Mouse (Mus musculus) liver, adult 2 months (tissue): ENCODE data around the gene Cul9. TPM values are rescaled to one million over a fixed set of nuclear protein-coding genes. Genes with fewer than 3 reads are reported as not detected.
A peak's percentile ranks its signal among the peaks of the same experiment; 100 is the strongest.
"Not testable (repeated sequence)": the region's sequence is repeated elsewhere in the genome, so short reads cannot be mapped to it uniquely, and the experiment has no call there.

Source experiments
- DNase-seq: peaks from one replicate; pipeline ENCODE4 v3.0.0-alpha.2; 2011; ENCODE audit warnings: low read depth, low spot score; ENCODE audit errors: extremely low read depth
- H3K27ac ChIP-seq: fragments of 200-500 bp; replicated peaks from 2 replicates; pipeline ENCODE4 v1.5.1; 2012; ENCODE audit warnings: low read depth, mild to moderate bottlenecking, control low read depth, inconsistent platforms, low read length; ENCODE audit not compliant: insufficient read depth
- H3K27me3 ChIP-seq: fragments of 200-500 bp; 2 replicates; pipeline ENCODE4 v1.6.1; 2012; ENCODE audit warnings: mild to moderate bottlenecking, moderate library complexity, low read length, inconsistent platforms; ENCODE audit not compliant: control insufficient read depth, insufficient read depth
- H3K36me3 ChIP-seq: fragments of 200-500 bp; 2 replicates; pipeline ENCODE4 v1.6.1; 2012; ENCODE audit warnings: low read length, inconsistent platforms; ENCODE audit not compliant: control insufficient read depth, insufficient read depth
- H3K4me1 ChIP-seq: fragments of 200-500 bp; 2 replicates; pipeline ENCODE4 v1.6.1; 2011; ENCODE audit warnings: low read length; ENCODE audit not compliant: control insufficient read depth, insufficient read depth
- H3K4me3 ChIP-seq: fragments of 200-500 bp; 2 replicates; pipeline ENCODE4 v1.5.1; 2011; ENCODE audit warnings: low read depth, mild to moderate bottlenecking, control low read depth, low read length, moderate library complexity; ENCODE audit not compliant: insufficient read depth
- H3K79me2 ChIP-seq: fragments of 200-500 bp; 2 replicates; pipeline ENCODE4 v1.6.1; 2012; ENCODE audit warnings: inconsistent platforms, mild to moderate bottlenecking, low read length, moderate library complexity; ENCODE audit not compliant: control insufficient read depth, insufficient read depth
- H3K9ac ChIP-seq: fragments of 200-500 bp; 2 replicates; pipeline ENCODE4 v1.6.1; 2012; ENCODE audit warnings: low read depth, mild to moderate bottlenecking, control low read depth, inconsistent platforms, low read length
- CTCF ChIP-seq: fragments of 200-500 bp; IDR thresholded peaks from 2 replicates; pipeline ENCODE4 v1.5.1; 2011; ENCODE audit warnings: low read depth, low read length, control low read depth
- POLR2A ChIP-seq: fragments of 200-500 bp; IDR thresholded peaks from 2 replicates; pipeline ENCODE4 v1.6.1; 2011; ENCODE audit warnings: low read length, control low read depth; ENCODE audit not compliant: insufficient read depth; ENCODE audit errors: extremely low read depth
- WGBS: fragments of 180-500 bp; shearing (Covaris S2); methylation state at CpG from one replicate; pipeline ENCODE4 v1.1.7; 2018; 5-methylcytosine and 5-hydroxymethylcytosine counted together
- polyA plus RNA-seq: library from polyadenylated mRNA; depleted of rRNA; stranded (reverse); fragments of >200 nt; gene quantifications from 2 replicates; pipeline ENCODE4 v1.2.3, GENCODE M21; 2012
- total RNA-seq: library from RNA; depleted of rRNA; stranded (reverse); fragments of >200 nt; gene quantifications from 2 replicates; pipeline ENCODE4 v1.2.3, GENCODE M21; 2014

The Cul9 gene
- total and polyA plus RNA-seq, 2 experiments: 4.1 to 10.1 TPM

GRCm38 (mm10) chr17:46574535-46574934 is 28.3 kb upstream of the Cul9 start:
- no peaks in the 10 kb centered on the region for H3K4me1 ChIP-seq
- H3K79me2 ChIP-seq: no peaks in the 10 kb centered on the region
- TF ChIP-seq CTCF (no peak), POLR2A (no peak)
- H3K36me3 ChIP-seq: no peaks in the 10 kb centered on the region
- no peak overlapping the region for H3K27ac ChIP-seq
- H3K27me3 ChIP-seq: no peaks in the 10 kb centered on the region
- 93% methylated on average over 7 of the region's 7 CpGs for WGBS
- no peak overlapping the region for H3K4me3 ChIP-seq
- no peak overlapping the region for H3K9ac ChIP-seq
- DNase-seq: no peak

GRCm38 (mm10) chr17:46571005-46571404 is 24.8 kb upstream of the Cul9 start:
- no peak overlapping the region for H3K9ac ChIP-seq
- DNase-seq: no peak
- no peak overlapping the region for H3K4me3 ChIP-seq
- H3K27me3 ChIP-seq: no peaks in the 10 kb centered on the region
- no peak overlapping the region for H3K27ac ChIP-seq
- H3K36me3 ChIP-seq: no peaks in the 10 kb centered on the region
- WGBS: 83% methylated on average over 11 of the region's 11 CpGs
- TF ChIP-seq CTCF (no peak), POLR2A (no peak)
- H3K79me2 ChIP-seq: no peaks in the 10 kb centered on the region
- no peaks in the 10 kb centered on the region for H3K4me1 ChIP-seq

GRCm38 (mm10) chr17:46559146-46559545 is 13.0 kb upstream of the Cul9 start:
- Histone ChIP-seq H3K36me3 (no peaks in the 10 kb centered on the region), H3K79me2 (peaks cover 13% of the 10 kb centered on the region; the same call in 1 of the 2 replicates), H3K27me3 (no peaks in the 10 kb centered on the region), H3K4me3 (no peak overlapping the region), H3K4me1 (peaks cover 4% of the 10 kb centered on the region; the same call in 1 of the 2 replicates), H3K27ac (no peak overlapping the region), H3K9ac (no peak overlapping the region)
- TF ChIP-seq CTCF (no peak), POLR2A (no peak)
- WGBS: 91% methylated on average over 6 of the region's 6 CpGs
- no peak for DNase-seq

- WGBS: 93% methylated on average over 5 of the region's 5 CpGs
- TF ChIP-seq POLR2A (no peak), CTCF (no peak)
- H3K36me3 ChIP-seq: no peaks in the 10 kb centered on the region
- no peak for DNase-seq
- no peak overlapping the region for H3K4me3 ChIP-seq
- H3K4me1 ChIP-seq: peaks cover 7% of the 10 kb centered on the region; the same call in 1 of the 2 replicates
- no peak overlapping the region for H3K27ac ChIP-seq
- peaks cover 13% of the 10 kb centered on the region; the same call in 1 of the 2 replicates for H3K79me2 ChIP-seq
- H3K9ac ChIP-seq: no peak overlapping the region
- H3K27me3 ChIP-seq: no peaks in the 10 kb centered on the region
Measured at GRCm38 (mm10) chr17:46558151-46558550, 12.0 kb upstream of the Cul9 start.

- not testable (repeated sequence) for H3K4me3 ChIP-seq, H3K9ac ChIP-seq, H3K27ac ChIP-seq
Measured at GRCm38 (mm10) chr17:46557321-46557720, 11.1 kb upstream of the Cul9 start.

GRCm38 (mm10) chr17:46556584-46556945 is 10.4 kb upstream of the Cul9 start:
- Histone ChIP-seq H3K4me1 (peaks cover 7% of the 10 kb centered on the region; the same call in 1 of the 2 replicates), H3K9ac (peak overlapping the region; percentile 58), H3K79me2 (peaks cover 13% of the 10 kb centered on the region; the same call in 1 of the 2 replicates), H3K4me3 (peak overlapping the region; percentile 43), H3K27ac (peak overlapping the region; percentile 15), H3K36me3 (no peaks in the 10 kb centered on the region), H3K27me3 (no peaks in the 10 kb centered on the region)
- TF ChIP-seq CTCF (no peak), POLR2A (no peak)
- no peak for DNase-seq
- under 1% methylated on average over 11 of the region's 11 CpGs for WGBS

More at GRCm38 (mm10) chr17:46557321-46557720, 11.1 kb upstream of the Cul9 start:
- H3K36me3 ChIP-seq, H3K4me1 ChIP-seq, DNase-seq, H3K27me3 ChIP-seq: not testable (repeated sequence)
- peaks cover 13% of the 10 kb centered on the region; the same call in 1 of the 2 replicates for H3K79me2 ChIP-seq
